Mouse (Mus musculus) limb, embryonic 14.5 days (tissue): Measurements from ENCODE around the gene Cubn. TPM values are rescaled to one million over a fixed set of nuclear protein-coding genes. Genes with fewer than 3 reads are reported as not detected.

Experiments used
- ATAC-seq: fragments of 200-750 bp; cut with Nextera tagmentation; 2 replicates; pipeline ENCODE4 v1.8.0; 2017; ENCODE audit warnings: low read depth, moderate number of reproducible peaks, moderate TSS enrichment; ENCODE audit not compliant: low FRiP score
- DNase-seq: peaks from one replicate; pipeline ENCODE4 v3.0.0-alpha.2; 2015; ENCODE audit warnings: low spot score
- H3K27ac ChIP-seq: fragments of 300-500 bp; sonication (generic); replicated peaks from 2 replicates; pipeline ENCODE4 v1.5.1; 2014; ENCODE audit warnings: low read depth, mild to moderate bottlenecking, low read length, moderate library complexity, mixed read lengths
- H3K27me3 ChIP-seq: fragments of 300-500 bp; sonication (generic); 2 replicates; pipeline ENCODE4 v1.6.1; 2014; ENCODE audit warnings: low read length, mixed read lengths; ENCODE audit not compliant: control insufficient read depth, insufficient read depth
- H3K36me3 ChIP-seq: fragments of 300-500 bp; sonication (generic); 2 replicates; pipeline ENCODE4 v1.6.1; 2014; ENCODE audit warnings: mild to moderate bottlenecking, low read length, moderate library complexity, mixed read lengths; ENCODE audit not compliant: control insufficient read depth, insufficient read depth
- H3K4me1 ChIP-seq: fragments of 300-500 bp; sonication (generic); 2 replicates; pipeline ENCODE4 v1.6.1; 2014; ENCODE audit warnings: antibody characterized with exemption, low read length, mixed read lengths; ENCODE audit not compliant: control insufficient read depth, insufficient read depth
- H3K4me2 ChIP-seq: fragments of 300-500 bp; sonication (generic); replicated peaks from 2 replicates; pipeline ENCODE4 v1.6.1; 2014; ENCODE audit warnings: low read depth, mild to moderate bottlenecking, low read length, moderate library complexity; ENCODE audit not compliant: severe bottlenecking
- H3K4me3 ChIP-seq: fragments of 300-500 bp; sonication (generic); replicated peaks from 2 replicates; pipeline ENCODE4 v1.5.1; 2014; ENCODE audit warnings: low read length
- H3K9ac ChIP-seq: fragments of 300-500 bp; sonication (generic); 2 replicates; pipeline ENCODE4 v1.6.1; 2014; ENCODE audit warnings: mild to moderate bottlenecking, low read depth, low read length, moderate library complexity; ENCODE audit not compliant: severe bottlenecking
- H3K9me3 ChIP-seq: fragments of 300-500 bp; sonication (generic); 2 replicates; pipeline ENCODE4 v1.6.1; 2016; ENCODE audit warnings: low read length; ENCODE audit not compliant: control insufficient read depth
- POLR2A ChIP-seq: fragments of 200-500 bp; IDR thresholded peaks from 2 replicates; pipeline ENCODE4 v1.8.0; 2012; ENCODE audit warnings: inconsistent platforms, mild to moderate bottlenecking, moderate library complexity, borderline replicate concordance; ENCODE audit not compliant: insufficient read depth, insufficient read length; ENCODE audit errors: extremely low read depth
- WGBS: fragments of 180-500 bp; shearing (Covaris S2); extraction: QIAGEN DNeasy Blood & Tissue Kit; methylation state at CpG from one replicate; pipeline ENCODE4 v1.1.7; 2014; 5-methylcytosine and 5-hydroxymethylcytosine counted together
- polyA plus RNA-seq, 2 experiments: library from polyadenylated mRNA; depleted of rRNA in 1 of 2; stranded (reverse) in 1 of 2; unstranded in 1 of 2; fragments of >200 nt; fragmentation: Nextera tagmentation in 1 of 2; extraction: Ambion mirVana in 1 of 2; gene quantifications; 2 replicates each; pipeline versions ENCODE4 v1.2.1 to v1.2.3; 2012 to 2014

The Cubn gene
- polyA plus RNA-seq, 2 experiments, result 0.28 TPM

DNA sequence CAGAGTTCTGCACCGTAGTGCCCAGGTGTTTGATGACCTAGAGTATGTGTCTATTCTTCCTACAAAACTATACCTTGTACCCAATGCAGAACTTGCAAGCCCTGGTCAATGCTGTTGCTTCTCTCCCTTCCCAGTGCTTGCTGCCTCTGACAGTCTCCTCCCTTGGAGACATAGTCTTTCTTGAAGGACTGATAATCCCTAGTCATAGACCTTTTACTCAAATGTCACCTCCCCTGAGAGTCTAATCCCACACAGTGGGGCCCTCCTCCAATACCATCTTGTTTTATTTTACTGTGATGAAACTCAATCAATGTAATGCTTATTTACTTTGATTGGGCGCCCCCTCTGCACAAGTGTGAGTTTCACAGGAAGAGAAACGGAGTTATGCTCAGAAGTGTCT is 201.5 kb downstream of the Cubn start:
- TF ChIP-seq POLR2A, result no peak
- no peak overlapping the region for H3K4me3 ChIP-seq
- DNase-seq (no peak), ATAC-seq (no peak)
- H3K9ac ChIP-seq, result no peak overlapping the region
- H3K27me3 ChIP-seq, result no peaks in the 10 kb centered on the region
- H3K4me2 ChIP-seq, result no peak overlapping the region
- H3K36me3 ChIP-seq, result no peaks in the 10 kb centered on the region
- no peak overlapping the region for H3K27ac ChIP-seq
- H3K4me1 ChIP-seq, result no peaks in the 10 kb centered on the region
- H3K9me3 ChIP-seq, result no peaks in the 10 kb centered on the region
- WGBS, result 70% methylated on average over 3 of the region's 3 CpGs

GRCm38 (mm10) chr2:13278114-13278862 is 213.3 kb downstream of the Cubn start:
- WGBS, result 54% methylated on average over 10 of the region's 10 CpGs
- Histone ChIP-seq H3K27me3 (no peaks in the 10 kb centered on the region), H3K4me3 (no peak overlapping the region), H3K9me3 (no peaks in the 10 kb centered on the region), H3K27ac (no peak overlapping the region), H3K4me1 (0 out of 2 replicates have a peak, but pooled peaks cover 4% of the 10 kb centered on the region), H3K36me3 (no peaks in the 10 kb centered on the region), H3K4me2 (no peak overlapping the region), H3K9ac (no peak overlapping the region)
- DNase-seq (peak; percentile 26), ATAC-seq (no peak)
- no peak for TF ChIP-seq POLR2A

DNA sequence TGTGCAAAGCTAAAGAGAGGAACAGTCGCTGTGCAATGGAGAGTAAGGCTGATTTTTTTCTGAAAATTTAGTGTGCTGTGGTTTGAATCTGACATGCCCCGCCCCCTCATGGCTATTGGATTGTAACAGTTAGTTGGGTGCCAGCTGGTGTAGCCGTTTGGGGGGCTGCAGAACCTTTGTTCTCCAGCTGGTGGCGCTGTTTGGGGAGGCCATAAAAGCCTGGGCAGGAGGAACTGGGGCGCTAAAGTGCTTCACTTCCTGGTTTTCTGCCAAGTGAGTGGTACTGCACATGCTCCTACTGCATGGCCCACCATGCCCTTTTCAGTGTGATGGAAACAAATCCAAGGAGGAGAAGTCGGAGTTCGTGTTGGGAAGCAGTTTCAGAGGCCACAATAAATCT is 215.7 kb downstream of the Cubn start:
- H3K4me3 ChIP-seq, result no peak overlapping the region
- DNase-seq (no peak), ATAC-seq (no peak)
- H3K4me1 ChIP-seq, result peaks cover 8% of the 10 kb centered on the region; the same call in 1 of the 2 replicates
- no peak overlapping the region for H3K9ac ChIP-seq
- H3K27ac ChIP-seq, result no peak overlapping the region
- H3K36me3 ChIP-seq, result no peaks in the 10 kb centered on the region
- no peaks in the 10 kb centered on the region for H3K27me3 ChIP-seq
- WGBS, result 62% methylated on average over 7 of the region's 7 CpGs
- no peaks in the 10 kb centered on the region for H3K9me3 ChIP-seq
- TF ChIP-seq POLR2A, result no peak
- H3K4me2 ChIP-seq, result no peak overlapping the region

DNA sequence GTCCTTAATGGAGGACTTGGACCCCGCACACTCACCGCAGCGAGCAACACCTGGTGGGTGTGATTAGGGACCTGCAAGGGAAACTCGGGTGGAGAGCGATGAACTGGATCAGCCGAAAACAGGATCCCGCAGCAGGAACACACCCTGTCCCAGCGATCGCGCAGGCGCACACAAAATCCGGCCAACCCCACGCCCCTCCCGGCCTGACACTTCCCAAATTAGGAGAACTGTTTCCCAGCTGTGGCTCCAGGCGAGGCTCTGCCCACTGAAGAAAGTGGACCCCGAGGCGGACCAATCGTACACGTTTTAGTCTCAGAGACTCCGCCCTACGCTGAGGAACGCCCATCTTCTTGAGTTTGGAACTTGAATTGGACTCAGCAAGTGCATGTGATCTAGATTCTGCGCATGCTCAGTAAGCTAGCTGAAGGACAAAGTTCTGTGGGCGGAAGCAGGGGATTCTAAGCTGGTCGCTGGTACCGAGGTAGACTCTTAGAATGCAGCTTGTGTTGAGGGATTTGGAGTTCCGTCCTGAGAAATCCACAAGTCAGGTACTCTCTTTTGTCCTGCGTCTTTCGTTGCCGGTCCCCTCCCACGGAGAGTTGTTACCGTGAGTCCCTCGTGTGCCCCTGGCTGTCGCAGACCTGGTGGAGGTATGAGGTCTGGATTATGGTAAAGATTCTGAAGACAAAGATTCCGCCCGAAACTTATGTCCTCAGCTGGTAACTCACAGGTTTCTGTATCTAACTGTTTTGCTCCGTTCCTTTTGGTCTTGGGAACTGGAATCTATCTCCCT is 220.3 kb downstream of the Cubn start, which contains the start of gene Rsu1:
TSS of gene Rsu1 (minus strand) at position 251 of the 793 bp plus-strand sequence.
- H3K9ac ChIP-seq, result peak within 1 kb of the TSS; percentile 68
- H3K4me1 ChIP-seq, result peaks cover 4% of the 10 kb centered on the region; the same call in 1 of the 2 replicates
- 1% methylated on average over 36 of the region's 37 CpGs for WGBS
- DNase-seq (peak; percentile 99), ATAC-seq (peak; percentile 100)
- H3K4me3 ChIP-seq, result peak within 1 kb of the TSS; percentile 54
- no peak within 1 kb of the TSS for H3K27ac ChIP-seq
- TF ChIP-seq POLR2A, result 0 out of 2 replicates have a peak, but pooled peaks have one; percentile 25
- H3K9me3 ChIP-seq, result no peaks in the 10 kb centered on the region
- peak within 1 kb of the TSS; percentile 76 for H3K4me2 ChIP-seq
- H3K36me3 ChIP-seq, result no peaks in the 10 kb centered on the region; the same call in 1 of the 2 replicates
- no peaks in the 10 kb centered on the region for H3K27me3 ChIP-seq

DNA sequence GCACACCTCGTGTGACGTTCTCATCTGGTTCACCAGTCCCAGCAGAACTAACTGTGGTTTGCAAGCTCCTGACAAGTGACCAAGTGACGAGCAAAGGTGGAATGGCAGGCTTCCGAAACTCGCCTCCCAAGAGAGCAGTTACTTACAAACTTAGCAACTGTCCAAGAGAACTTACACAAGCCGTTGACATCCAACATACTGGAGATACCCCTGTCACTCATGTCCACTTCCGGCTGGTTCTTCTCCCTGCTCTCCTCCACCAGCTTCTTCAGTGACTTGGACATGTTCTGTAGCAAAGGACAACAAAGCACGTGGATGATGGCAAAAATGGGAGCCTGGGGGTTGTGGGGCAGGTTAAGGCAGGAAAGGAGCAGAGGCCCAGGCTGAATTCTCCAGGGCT is 220.9 kb downstream of the Cubn start:
- ATAC-seq (no peak; the same call in 1 of the 2 replicates), DNase-seq (peak; percentile 28)

More for the DNA sequence above, 220.9 kb downstream of the Cubn start:
- peak overlapping the region; percentile 54 for H3K4me3 ChIP-seq
- 39% methylated on average over 8 of the region's 8 CpGs for WGBS
- no peak overlapping the region for H3K27ac ChIP-seq
- H3K4me2 ChIP-seq, result peak overlapping the region; percentile 76
- TF ChIP-seq POLR2A, result no peak
- no peaks in the 10 kb centered on the region for H3K27me3 ChIP-seq
- H3K9ac ChIP-seq, result peak overlapping the region; percentile 68
- H3K9me3 ChIP-seq, result no peaks in the 10 kb centered on the region
- no peaks in the 10 kb centered on the region; the same call in 1 of the 2 replicates for H3K36me3 ChIP-seq
- H3K4me1 ChIP-seq, result peaks cover 4% of the 10 kb centered on the region; the same call in 1 of the 2 replicates
